Mouse (Mus musculus): ENCODE measurements at regions not wholly inside any gene's neighbourhood (a gene's known extent, or its start where the extent isn't known, plus 50 kb on each side); places are given as distances from the start of the nearest gene placed in this dataset.

- H3K4me1 ChIP-seq (ENCODE audit: control insufficient read depth in 2 of 2, insufficient read depth in 2 of 2, low read length in 2 of 2, poor library complexity in 1 of 2): no peaks in the 10 kb centered on the region
- H3K27ac ChIP-seq (ENCODE audit: insufficient read depth, low read depth, low read length, poor library complexity, severe bottlenecking): no peak overlapping the region
- H3K36me3 ChIP-seq (ENCODE audit: control insufficient read depth, insufficient read depth, low read length, poor library complexity, severe bottlenecking): no peaks in the 10 kb centered on the region
- H3K4me3 ChIP-seq (ENCODE audit: insufficient read depth in 1 of 2, low read depth in 1 of 2, low read length in 2 of 2, poor library complexity in 1 of 2, severe bottlenecking in 1 of 2): no peak overlapping the region
- in situ Hi-C loops (cut with MboI; ENCODE audit: low sequenced_read_pairs in 2 of 2, unreplicated experiment in 2 of 2): no loop called here
- no peaks in the 10 kb centered on the region for H3K9me3 ChIP-seq (ENCODE audit: control insufficient read depth, insufficient read depth, low read depth, low read length)
- TF ChIP-seq ZC3H11A (IDR thresholded peaks at IDR 0.05; ENCODE audit: borderline replicate concordance, low read depth, low read length) (no peak), MAFK (IDR thresholded peaks at IDR 0.05; ENCODE audit: insufficient read depth, low read depth, low read length) (no peak), HCFC1 (IDR thresholded peaks at IDR 0.05; ENCODE audit: borderline replicate concordance, insufficient read depth, low read length) (no peak), CHD2 (IDR thresholded peaks at IDR 0.05; ENCODE audit: low read depth, low read length) (no peak), ZNF384 (IDR thresholded peaks at IDR 0.05; ENCODE audit: low read depth, low read length) (no peak)
- DNase-seq (ENCODE audit: low read depth, low spot score): no peak
- no peak overlapping the region for H3K9ac ChIP-seq (ENCODE audit: insufficient read depth, low read depth, low read length, poor library complexity, severe bottlenecking)
These were observed 183.4 kb downstream of the Basp1 start for GRCm38 (mm10) chr15:25230213-25230612.

GRCm38 (mm10) chr15:25229807-25230206 is 183.8 kb downstream of the Basp1 start:
- Histone ChIP-seq H3K4me3 (ENCODE audit: insufficient read depth in 1 of 2, low read depth in 1 of 2, low read length in 2 of 2, poor library complexity in 1 of 2, severe bottlenecking in 1 of 2) (no peak overlapping the region), H3K4me1 (ENCODE audit: control insufficient read depth in 2 of 2, insufficient read depth in 2 of 2, low read length in 2 of 2, poor library complexity in 1 of 2) (no peaks in the 10 kb centered on the region), H3K27ac (ENCODE audit: insufficient read depth, low read depth, low read length, poor library complexity, severe bottlenecking) (no peak overlapping the region), H3K9ac (ENCODE audit: insufficient read depth, low read depth, low read length, poor library complexity, severe bottlenecking) (no peak overlapping the region), H3K36me3 (ENCODE audit: control insufficient read depth, insufficient read depth, low read length, poor library complexity, severe bottlenecking) (no peaks in the 10 kb centered on the region), H3K9me3 (ENCODE audit: control insufficient read depth, insufficient read depth, low read depth, low read length) (no peaks in the 10 kb centered on the region)
- in situ Hi-C loops (cut with MboI; ENCODE audit: low sequenced_read_pairs in 2 of 2, unreplicated experiment in 2 of 2): no loop called here
- no peak for TF ChIP-seq ZNF384 (IDR thresholded peaks at IDR 0.05; ENCODE audit: low read depth, low read length)
- DNase-seq (ENCODE audit: low read depth, low spot score): no peak

DNA sequence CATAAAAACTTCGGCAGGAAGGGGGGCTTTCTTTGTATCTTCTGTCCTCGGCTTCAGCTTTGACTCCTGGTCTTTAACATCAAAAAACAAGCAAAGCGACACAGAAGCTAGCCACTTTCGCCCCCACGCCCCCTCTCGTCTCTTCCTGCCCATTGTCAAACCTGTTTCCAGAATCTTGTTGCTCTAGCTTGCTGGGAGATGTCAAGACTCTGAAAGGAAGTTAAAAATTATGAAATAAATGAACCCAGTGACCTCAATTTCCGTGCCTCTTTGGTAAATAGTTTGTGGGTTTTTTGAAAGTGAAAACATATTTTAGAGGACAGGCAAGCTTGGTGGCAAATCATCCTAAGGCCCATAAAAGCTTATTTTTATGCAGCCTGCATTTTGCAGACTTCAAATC is 186.1 kb downstream of the Basp1 start:
- Histone ChIP-seq H3K36me3 (ENCODE audit: control insufficient read depth, insufficient read depth, low read length, poor library complexity, severe bottlenecking) (no peaks in the 10 kb centered on the region), H3K4me1 (ENCODE audit: control insufficient read depth in 2 of 2, insufficient read depth in 2 of 2, low read length in 2 of 2, poor library complexity in 1 of 2) (no peaks in the 10 kb centered on the region), H3K27ac (ENCODE audit: insufficient read depth, low read depth, low read length, poor library complexity, severe bottlenecking) (no peak overlapping the region), H3K4me3 (ENCODE audit: insufficient read depth in 1 of 2, low read depth in 1 of 2, low read length in 2 of 2, poor library complexity in 1 of 2, severe bottlenecking in 1 of 2) (no peak overlapping the region), H3K9me3 (ENCODE audit: control insufficient read depth, insufficient read depth, low read depth, low read length) (no peaks in the 10 kb centered on the region), H3K9ac (ENCODE audit: insufficient read depth, low read depth, low read length, poor library complexity, severe bottlenecking) (no peak overlapping the region)
- TF ChIP-seq HCFC1 (IDR thresholded peaks at IDR 0.05; ENCODE audit: borderline replicate concordance, insufficient read depth, low read length) (no peak), MAFK (IDR thresholded peaks at IDR 0.05; ENCODE audit: insufficient read depth, low read depth, low read length) (no peak), ZC3H11A (IDR thresholded peaks at IDR 0.05; ENCODE audit: borderline replicate concordance, low read depth, low read length) (no peak), ZNF384 (IDR thresholded peaks at IDR 0.05; ENCODE audit: low read depth, low read length) (no peak), CHD2 (IDR thresholded peaks at IDR 0.05; ENCODE audit: low read depth, low read length) (no peak)
- in situ Hi-C loops (cut with MboI; ENCODE audit: low sequenced_read_pairs in 2 of 2, unreplicated experiment in 2 of 2): no loop called here
- no peak for DNase-seq (ENCODE audit: low read depth, low spot score)

- in situ Hi-C loops (cut with MboI; ENCODE audit: low sequenced_read_pairs in 2 of 2, unreplicated experiment in 2 of 2): no loop called here
- Histone ChIP-seq H3K36me3 (ENCODE audit: control insufficient read depth, insufficient read depth, low read length, poor library complexity, severe bottlenecking) (no peaks in the 10 kb centered on the region), H3K27ac (ENCODE audit: insufficient read depth, low read depth, low read length, poor library complexity, severe bottlenecking) (no peak overlapping the region), H3K9me3 (ENCODE audit: control insufficient read depth, insufficient read depth, low read depth, low read length) (no peaks in the 10 kb centered on the region), H3K4me1 (ENCODE audit: control insufficient read depth in 2 of 2, insufficient read depth in 2 of 2, low read length in 2 of 2, poor library complexity in 1 of 2) (no peaks in the 10 kb centered on the region), H3K9ac (ENCODE audit: insufficient read depth, low read depth, low read length, poor library complexity, severe bottlenecking) (no peak overlapping the region), H3K4me3 (ENCODE audit: insufficient read depth in 1 of 2, low read depth in 1 of 2, low read length in 2 of 2, poor library complexity in 1 of 2, severe bottlenecking in 1 of 2) (no peak overlapping the region)
- no peak for DNase-seq (ENCODE audit: low read depth, low spot score)
- no peak for TF ChIP-seq CHD2 (IDR thresholded peaks at IDR 0.05; ENCODE audit: low read depth, low read length)
- no peak for TF ChIP-seq HCFC1 (IDR thresholded peaks at IDR 0.05; ENCODE audit: borderline replicate concordance, insufficient read depth, low read length)
- TF ChIP-seq MAFK (IDR thresholded peaks at IDR 0.05; ENCODE audit: insufficient read depth, low read depth, low read length): no peak
- no peak for TF ChIP-seq ZC3H11A (IDR thresholded peaks at IDR 0.05; ENCODE audit: borderline replicate concordance, low read depth, low read length)
- no peak for TF ChIP-seq ZNF384 (IDR thresholded peaks at IDR 0.05; ENCODE audit: low read depth, low read length)
These were observed 187.6 kb downstream of the Basp1 start for GRCm38 (mm10) chr15:25225936-25226335.

DNA sequence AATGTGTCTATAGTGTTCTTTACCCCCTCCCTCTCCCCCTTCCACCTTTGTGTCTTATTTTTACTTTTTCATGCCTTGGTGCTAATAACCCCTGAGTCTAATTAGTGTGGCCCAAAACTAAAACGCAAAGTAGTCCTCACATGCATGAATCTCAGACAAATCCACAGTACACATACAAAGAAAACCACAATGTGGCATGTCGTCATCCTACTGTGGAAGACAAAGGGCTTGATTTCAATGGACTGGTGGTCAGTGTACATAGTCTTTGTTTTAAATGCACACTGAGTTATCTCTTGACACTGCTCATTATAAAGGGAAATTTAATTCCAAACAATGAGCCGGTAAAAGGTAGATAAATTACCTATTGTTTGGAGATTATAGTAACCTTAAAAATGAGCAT is 188.1 kb downstream of the Basp1 start:
- Histone ChIP-seq H3K4me1 (ENCODE audit: control insufficient read depth in 2 of 2, insufficient read depth in 2 of 2, low read length in 2 of 2, poor library complexity in 1 of 2) (no peaks in the 10 kb centered on the region), H3K9me3 (ENCODE audit: control insufficient read depth, insufficient read depth, low read depth, low read length) (no peaks in the 10 kb centered on the region), H3K4me3 (ENCODE audit: insufficient read depth in 1 of 2, low read depth in 1 of 2, low read length in 2 of 2, poor library complexity in 1 of 2, severe bottlenecking in 1 of 2) (no peak overlapping the region), H3K27ac (ENCODE audit: insufficient read depth, low read depth, low read length, poor library complexity, severe bottlenecking) (no peak overlapping the region), H3K36me3 (ENCODE audit: control insufficient read depth, insufficient read depth, low read length, poor library complexity, severe bottlenecking) (no peaks in the 10 kb centered on the region), H3K9ac (ENCODE audit: insufficient read depth, low read depth, low read length, poor library complexity, severe bottlenecking) (no peak overlapping the region)
- DNase-seq (ENCODE audit: low read depth, low spot score): no peak
- in situ Hi-C loops (cut with MboI; ENCODE audit: low sequenced_read_pairs in 2 of 2, unreplicated experiment in 2 of 2): no loop called here
- no peak for TF ChIP-seq CHD2 (IDR thresholded peaks at IDR 0.05; ENCODE audit: low read depth, low read length)
